Mouse (Mus musculus): ENCODE measurements around the gene Ccdc158.

Ccdc158 gene

DNA sequence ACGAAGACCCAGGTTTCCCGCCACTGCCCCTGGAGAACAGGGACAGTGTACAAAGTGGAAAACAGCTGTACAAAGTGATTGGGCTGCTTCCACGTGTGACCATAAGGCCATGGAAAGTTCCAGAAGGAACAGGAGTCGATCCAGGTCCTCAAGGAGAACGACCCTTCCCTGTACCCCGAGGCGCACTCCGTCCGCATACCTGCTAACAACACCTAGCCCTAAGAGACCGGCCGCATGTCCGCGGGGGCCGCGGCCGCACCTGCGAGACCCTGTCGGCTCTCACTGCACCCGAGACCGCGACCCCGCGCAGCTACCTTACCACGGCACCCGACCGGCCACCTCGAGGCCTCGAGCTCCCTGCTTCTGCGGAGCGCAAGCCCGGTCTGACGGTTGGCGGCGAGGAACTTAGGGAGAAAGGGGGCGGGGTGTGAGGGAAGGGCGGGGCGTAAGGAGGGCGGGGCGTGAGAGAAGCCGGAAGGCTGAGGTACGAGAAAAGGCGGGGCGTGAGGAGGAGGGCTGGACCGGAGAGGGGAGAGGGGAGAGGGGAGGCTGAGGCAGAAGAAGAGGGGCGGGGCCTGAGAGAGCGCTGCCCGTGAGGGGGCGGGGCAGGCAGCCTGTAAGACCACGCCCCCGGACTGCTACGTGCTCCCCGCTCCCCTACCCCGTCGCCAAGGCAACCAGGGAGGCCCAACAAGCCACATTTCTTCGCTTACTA lies at the start of gene Ccdc158:
Ccdc158 (minus strand) TSS at position 413 of the 715 bp plus-strand sequence.
- peak; percentile 92 for DNase-seq (ENCODE audit: low read depth, low spot score)

DNA sequence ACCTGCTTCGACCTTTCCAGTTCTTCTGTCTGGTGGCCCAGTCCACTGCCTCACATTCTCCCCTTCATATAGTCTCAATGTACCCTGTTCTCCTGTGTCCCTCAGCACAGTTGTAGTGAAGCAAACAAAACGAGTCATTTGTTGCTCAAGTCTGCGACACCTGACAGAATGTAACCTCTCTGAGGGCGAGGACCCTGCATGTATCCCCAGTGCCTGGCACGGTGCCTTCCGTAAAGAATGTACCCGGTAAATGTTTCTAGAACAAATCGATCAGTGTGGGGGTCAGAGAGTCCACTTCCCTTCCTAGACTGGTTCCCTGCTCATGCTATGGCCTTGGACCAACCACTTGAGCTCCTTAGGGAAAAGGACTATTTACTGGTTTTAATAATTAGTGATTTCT lies 46.5 kb upstream of the Ccdc158 start:
- no peak for DNase-seq (ENCODE audit: low read depth, low spot score)

DNA sequence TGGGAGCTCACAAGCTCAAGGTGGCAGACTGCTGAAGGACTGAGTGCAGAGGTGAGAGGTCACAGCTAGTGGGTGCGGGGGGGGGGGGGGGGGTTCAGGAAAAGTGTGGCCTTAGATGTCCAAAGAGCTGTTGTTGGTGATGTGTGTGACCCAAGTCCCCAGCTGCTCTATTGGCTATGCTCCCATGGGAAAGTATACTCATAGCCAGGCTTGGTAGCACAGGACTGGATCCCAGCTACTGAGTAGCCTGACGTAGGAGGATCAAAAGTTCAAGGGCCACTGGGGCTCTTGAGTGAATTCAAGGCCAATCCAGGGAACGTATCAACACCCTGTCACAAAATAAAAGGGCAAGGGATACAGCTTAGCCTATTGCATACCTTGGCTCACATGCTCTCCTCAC lies 43.8 kb upstream of the Ccdc158 start:
- DNase-seq (ENCODE audit: low read depth, low spot score): no peak

DNA sequence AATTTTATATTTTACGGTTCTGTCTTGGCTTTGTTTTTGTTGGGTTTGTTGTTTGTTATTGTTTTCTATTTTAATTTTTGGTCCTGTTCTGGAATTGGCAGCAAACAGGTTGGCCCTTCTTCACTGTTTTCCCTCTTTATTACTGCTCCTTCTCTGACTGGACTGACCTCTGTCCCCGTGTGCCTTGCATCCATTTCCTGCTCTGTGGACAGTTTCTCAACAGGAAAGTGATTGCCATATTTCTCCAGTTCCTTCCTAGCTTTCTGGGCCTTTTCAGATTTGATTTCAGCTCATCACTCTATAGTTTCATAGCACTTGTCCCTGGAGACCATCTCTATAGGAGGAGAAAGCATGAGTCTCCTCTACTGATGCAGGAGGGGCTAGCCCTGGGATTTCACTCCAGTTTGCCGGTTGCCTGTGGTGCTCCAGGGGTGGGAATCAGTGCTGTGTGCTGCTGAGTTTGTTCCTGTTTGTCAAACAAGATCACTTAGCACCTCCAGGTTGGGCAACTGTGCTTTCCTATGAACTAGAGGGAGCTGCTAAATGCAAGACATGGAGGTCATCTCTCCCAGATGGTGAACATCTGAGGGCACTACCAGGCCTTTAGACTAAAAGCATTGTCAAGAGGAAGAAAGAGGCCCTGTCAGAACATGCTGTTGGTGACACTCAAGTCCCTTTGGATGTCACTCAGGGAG lies 42.7 kb upstream of the Ccdc158 start:
- DNase-seq (ENCODE audit: low read depth, low spot score): no peak

DNA sequence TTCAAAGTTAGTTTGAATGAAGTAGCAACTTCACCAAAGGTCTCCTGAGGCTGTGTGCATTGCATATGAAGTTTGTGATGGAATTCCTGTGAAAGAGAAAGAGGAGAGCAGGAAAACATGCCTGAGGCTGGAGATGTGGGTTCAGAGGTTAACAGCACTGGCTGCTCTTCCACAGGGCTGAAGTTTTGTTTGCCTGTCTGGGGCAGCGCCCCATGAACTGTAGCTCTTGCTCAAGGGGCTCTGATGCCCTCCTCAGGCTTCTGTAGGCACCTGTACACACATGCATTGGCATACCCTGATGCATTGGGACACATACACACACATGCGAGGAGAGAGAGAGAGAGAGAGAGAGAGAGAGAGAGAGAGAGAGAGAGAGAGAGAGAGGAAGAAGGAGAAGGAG lies 40.8 kb upstream of the Ccdc158 start:
- no peak for DNase-seq (ENCODE audit: low read depth, low spot score)

DNA sequence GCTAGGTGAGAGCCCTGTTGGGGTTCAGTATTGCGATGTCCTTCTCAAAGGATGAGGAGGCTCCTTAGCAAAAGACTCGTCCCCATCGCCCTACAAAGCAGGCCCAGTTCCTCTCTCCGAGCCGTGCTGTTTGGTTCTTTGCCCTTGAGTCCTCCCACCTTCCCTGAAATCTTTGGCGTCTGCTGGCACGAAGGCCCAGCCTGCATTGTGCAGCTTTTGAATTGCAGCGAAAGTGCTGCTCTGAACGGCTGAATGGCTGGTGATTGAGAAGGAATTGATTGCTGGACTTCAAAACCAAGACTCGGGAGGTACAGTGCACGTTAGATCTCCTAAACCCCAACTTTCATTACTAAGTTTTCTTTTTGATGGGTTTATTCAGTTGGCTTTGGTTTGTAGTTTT lies 40.2 kb upstream of the Ccdc158 start:
- DNase-seq (ENCODE audit: low read depth, low spot score): no peak

DNA sequence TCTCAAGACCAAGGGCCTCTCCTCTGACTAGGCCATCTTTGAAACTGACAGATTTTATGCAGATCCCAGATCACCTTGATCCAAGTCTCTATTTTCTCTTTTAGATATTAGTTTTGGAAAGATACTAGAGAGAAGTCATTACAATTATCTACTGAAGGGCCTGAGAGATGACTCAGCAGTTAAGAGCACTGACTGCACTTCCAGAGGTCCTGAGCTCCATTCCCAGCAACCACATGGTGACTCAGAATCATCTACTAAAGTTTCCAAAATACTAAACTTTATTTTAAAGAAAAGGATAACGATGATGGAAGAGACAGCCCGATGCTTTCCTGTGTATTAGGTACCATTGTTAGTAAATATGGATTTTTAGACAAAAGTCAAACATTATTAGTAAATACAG lies 39.8 kb upstream of the Ccdc158 start:
- no peak for DNase-seq (ENCODE audit: low read depth, low spot score)

DNA sequence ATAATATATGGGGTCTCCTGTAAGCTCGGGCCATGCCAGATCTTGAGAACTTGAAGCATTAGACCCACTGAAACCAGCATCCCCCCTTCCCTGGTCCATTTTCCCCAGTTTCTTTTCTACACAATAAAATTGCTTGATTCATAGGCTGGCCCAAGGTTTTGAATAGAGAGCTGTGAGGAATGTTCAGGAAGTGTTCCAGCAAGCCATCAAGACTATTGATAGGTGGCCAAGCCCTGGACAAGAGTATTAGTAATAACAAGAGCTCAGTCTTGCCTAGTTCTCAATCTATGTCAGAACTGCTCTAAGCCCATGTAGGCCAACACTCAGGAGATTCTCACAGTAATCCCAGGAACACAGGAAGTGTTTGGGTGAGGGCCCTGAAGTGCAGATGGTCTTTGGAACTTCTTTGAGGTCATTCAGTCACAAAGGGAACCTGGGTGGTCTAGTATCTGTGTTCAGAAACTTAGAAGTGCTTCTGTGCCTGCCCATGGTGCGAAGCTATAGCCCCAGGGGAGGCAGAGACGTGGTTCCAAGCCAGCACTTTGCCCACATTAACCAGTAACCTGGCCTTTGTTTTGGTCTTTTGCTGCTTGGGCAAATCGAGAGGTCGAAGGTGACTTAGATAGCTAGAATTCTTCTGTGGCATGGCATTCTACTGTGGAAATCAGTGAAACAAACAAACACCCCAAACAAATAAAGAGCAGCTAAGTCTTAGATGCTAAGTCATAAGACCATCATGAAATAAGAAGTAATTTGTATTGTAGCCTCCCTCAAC lies 37.7 kb upstream of the Ccdc158 start:
- DNase-seq (ENCODE audit: low read depth, low spot score): no peak

DNA sequence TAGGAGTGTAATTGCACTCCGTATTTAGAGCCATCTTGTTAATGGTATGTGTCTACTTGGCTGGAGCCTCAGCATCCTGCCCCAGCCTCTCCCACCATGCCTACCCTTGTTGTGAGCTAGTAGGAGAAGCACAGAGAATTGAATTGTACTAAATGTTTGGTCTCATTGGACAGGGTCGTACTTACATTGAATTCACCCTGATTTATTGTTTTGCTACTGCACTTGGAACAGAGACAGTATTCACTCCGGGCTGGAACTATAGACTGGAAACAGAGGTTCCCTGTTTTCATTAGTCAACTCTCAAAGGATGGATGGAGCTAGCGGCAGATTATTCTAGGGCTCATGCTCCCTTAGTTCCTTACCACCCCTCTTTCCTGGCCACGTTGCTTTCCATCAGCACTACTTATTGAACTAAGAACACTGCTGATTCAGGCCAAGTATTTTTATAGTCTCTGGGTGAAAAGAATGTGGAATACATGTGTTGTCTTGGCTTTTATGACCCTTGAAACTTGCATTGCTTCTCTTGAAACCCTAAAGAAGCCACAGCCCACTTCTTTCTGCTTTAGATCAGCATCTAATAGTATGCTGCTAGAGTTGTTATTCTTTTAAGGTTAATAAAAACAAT lies 36.7 kb upstream of the Ccdc158 start:
- DNase-seq (ENCODE audit: low read depth, low spot score): peak; percentile 44

DNA sequence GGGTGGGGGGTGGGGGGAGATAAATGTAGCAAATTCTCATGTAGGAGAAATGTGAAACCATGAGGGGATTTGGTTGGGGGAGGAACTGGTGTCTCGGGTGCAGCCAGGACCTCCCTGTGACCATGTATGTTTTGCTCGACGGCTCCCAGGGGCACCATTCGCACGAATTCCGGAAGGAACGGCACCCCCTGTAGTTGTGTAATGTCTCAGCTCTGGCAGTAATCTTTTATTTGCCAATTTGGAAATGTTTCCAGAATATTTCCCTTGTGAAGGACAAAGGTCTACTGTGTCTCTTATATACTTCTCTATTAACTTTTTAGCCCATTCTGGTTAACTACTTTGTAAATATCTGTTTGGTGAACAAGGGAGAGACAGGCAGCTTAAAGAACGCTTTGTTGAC lies 35.7 kb upstream of the Ccdc158 start:
- no peak for DNase-seq (ENCODE audit: low read depth, low spot score)

DNA sequence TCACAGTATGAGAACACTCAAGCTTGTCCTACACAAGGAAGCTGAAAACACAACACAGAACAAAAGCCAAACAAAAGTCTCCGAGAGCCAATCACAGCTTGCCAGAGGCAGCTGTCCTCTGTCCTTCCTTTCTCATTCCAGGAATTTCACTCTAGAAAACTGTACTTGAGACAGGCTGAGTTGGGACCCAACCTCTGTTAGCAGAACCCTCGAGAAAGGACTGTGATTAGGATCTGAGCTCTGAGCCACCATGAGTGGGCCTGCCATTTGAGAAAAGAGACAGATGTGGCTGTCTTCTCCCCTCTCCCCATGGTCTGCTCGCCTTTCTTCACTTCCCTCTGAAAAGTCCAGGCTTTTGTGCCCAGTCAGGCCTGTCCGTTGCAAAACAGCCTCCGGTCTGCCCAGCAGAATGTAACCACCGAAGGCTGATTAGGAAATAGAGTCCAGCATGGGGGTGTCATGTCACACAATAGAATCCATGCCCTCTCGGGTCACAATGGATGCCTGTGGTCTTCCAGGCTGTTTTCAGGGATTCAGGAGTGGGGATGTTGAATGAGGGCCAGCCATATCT lies 32.9 kb upstream of the Ccdc158 start:
- no peak for DNase-seq (ENCODE audit: low read depth, low spot score)

DNA sequence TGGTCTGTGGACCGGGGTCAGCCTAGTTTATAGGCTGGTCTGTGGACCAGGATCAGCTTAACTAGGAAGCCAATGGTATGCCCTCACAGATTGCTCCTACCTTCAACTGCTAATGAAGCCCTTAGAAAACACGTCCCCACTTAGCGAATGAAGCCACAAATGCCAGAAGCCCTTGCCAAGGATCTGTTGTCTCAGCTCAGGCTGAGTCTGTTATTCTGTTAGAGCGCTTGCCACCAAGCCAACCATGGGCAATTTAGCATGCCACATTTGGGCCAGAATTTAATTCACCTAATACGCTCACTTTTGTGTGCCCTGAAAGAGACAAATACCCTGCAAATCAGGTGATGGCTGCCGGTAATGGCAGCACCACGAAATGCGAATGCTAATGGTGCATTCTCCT lies 28.6 kb upstream of the Ccdc158 start:
- DNase-seq (ENCODE audit: low read depth, low spot score): no peak

DNA sequence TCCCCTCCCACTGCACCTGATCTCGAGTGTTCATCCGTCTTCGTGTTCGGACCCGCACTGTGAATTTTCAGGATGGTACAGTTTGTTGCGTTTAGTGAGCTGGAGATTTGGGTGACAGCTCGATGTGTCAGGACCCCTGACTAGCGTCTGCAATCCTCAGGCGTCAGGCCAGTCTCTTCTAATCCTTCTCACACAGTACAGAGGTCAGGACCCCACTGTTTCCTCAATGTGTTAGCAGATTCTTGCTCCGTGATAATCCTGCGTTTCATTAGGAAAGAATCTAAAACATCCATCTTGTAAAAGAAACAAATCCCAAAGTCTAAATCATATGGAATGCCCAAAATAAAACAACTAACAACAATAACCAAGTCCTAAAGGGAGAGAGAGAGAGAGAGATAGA lies 26.7 kb upstream of the Ccdc158 start:
- DNase-seq (ENCODE audit: low read depth, low spot score): no peak

DNA sequence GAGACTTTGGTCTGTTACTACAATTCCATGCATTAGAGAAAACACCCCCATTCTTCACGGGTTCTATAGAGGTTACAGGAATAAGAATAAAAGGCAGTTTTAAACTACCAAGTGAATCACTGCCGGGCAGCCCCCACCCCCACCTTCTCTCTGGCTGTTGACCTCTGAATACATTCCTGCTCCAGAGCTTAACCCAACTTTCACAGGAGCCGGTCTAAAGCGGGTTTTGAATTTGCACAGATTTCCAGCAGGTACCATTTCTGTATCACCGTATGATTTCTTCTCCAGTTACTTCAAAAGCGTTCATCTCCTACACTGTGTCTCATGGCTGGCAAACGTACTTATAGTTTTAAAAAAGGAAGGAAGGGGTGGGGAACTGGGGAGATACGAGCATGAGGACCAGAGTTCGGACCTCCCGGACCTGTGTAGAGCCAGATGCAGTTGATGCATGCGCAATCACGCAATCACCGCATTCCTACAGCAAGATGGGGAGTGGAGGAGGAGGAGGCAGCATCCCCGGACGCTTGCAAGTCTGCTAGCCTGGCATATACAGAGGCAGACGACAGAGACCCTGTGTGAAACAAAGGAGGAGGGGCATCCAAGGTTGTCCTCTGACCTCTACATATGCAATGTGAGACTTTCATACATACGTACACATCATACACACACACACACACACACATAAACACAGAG lies 23.9 kb upstream of the Ccdc158 start:
- peak; percentile 59 for DNase-seq (ENCODE audit: low read depth, low spot score)

DNA sequence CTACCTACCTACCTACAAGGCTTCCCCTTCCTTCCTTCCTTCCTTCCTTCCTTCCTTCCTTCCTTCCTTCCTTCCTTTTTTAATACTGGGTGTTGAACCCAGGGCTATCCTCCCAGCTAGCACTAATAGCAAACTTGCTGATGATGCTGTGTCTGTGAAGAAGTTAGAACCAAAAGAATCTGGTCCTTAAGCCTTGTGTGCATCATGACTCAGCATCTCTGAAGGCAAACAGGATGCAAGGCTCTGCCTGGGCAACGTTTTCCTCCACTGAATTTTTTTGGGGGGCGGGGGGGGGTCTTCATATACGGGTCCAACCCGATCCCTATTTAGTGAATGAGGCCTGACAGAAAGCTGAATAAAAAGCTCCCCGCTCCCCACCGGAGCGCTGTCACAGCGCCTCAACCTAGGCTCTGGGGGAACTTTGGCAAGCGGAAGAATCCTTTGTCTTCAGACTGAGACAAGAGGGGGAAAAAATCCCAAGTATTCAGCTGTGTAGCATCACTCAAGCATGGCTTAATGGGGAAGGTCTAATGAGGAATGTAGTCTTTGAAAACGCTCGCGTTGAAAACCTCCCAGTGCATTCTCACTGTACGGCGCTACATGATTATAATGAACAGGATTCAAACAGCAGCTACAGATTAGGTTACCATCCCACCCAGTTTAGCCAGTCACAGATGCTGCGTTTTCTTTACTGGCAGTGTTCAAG lies 23.2 kb upstream of the Ccdc158 start:
- peak; percentile 74 for DNase-seq (ENCODE audit: low read depth, low spot score)

DNA sequence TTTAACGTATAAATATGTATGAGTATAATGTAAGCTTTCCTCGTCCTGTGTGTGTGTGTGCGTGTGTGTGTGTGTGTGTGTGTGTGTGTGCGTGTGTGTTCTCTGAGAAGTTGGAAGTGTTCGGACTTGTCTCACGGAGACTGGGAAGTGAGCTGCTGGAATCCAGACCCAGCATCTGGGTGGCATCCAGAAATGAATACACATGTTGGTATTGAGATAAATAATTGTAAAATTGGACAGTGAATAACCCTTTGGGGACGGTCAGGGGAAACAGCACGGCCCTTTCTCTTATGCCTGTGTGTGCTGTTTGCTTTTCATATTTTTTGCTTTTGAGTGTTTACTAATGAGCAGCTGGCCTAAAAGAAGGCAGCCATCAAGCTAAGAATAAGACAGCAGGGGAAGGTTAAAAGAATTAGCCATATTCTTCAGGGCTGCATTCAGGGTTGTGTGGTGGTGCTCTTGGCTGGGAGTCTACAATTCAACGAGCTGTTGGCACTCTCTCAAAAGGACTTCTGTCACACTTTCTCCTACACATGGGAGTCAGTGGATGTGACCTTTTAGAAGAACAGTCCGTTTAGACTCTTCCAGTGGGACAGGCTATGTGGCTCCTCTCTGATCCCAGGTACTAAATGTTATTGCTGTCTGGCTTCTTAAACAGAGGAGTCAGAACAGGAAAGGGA lies 19.4 kb upstream of the Ccdc158 start:
- DNase-seq (ENCODE audit: low read depth, low spot score): no peak

DNA sequence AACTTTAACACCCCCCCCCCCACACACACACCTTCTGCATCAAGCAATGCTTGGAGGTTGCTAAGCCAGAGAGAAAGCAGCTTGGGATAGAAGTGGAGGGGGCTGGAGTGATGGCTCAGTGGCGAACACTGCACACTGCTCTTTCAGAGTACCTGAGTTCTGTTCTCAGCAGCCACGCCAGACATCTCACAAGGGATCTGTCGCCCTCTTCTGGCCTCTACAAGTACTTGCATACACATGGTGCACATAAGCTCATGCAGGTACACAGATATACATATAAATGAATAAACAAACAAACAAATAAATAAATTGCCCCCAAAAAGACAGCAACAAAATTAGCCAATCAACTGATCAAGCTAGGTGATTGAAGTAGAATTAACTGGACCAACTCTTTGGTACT lies 18.7 kb upstream of the Ccdc158 start:
- no peak for DNase-seq (ENCODE audit: low read depth, low spot score)

DNA sequence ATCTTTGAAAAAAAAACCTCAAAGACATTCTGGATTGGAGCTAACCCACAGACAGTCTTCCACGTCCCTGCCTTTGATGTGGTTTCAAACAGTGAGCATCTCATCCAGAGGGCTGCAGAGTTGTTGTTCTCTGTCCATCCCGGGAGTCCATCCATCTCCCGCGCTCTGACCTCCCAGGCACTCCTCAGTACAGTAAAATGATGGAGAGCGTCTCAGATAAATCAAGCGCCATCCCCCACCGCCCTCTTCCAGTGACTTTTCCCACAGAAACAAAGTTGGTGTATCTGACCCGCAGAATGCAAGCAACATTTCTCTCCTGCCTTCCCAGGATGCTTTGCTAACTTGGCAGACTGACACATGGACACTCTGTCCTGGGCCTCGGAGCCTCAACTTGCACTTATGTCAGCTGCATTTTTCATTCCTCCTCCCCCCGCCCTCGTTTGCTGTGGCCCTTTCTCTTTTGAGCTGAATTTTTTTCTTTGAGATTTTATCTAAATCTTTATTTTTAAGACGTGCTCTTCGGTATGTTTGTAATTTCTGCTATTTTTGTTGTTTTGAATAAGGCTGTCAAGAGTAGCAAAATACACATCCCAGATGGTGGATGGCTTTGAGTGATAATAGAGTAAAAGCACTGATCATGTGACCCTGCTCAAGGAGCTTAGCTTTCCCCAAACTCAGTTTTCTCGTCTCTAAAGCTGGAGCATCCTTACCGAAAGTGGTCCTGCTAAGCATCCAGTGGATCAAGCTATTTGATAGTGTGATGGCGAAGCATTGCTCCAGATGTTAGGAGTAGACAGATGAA lies 17.3 kb upstream of the Ccdc158 start:
- DNase-seq (ENCODE audit: low read depth, low spot score): peak; percentile 57

DNA sequence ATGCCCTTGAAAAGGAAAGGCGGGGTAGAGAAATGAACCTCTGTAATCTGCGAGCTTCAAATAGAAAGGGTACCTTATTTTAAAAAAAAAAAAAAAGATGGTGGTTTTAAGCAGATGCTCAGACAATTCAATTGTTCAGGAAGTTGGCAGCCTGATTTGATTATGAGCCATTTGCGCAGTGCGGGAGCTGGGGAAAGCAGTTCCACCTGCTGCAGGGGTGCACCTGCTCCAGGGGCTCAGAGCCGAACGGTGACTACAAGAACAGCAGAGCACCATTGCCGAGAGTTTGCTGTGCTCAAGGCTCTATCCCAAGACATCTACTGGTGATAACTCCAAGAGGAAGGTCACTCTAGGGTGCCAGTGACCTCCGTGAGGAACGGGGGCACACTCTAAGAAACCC lies 13.5 kb upstream of the Ccdc158 start:
- no peak for DNase-seq (ENCODE audit: low read depth, low spot score)

Data from mesoderm, embryonic 11.5 days (tissue).